Mouse (Mus musculus): ENCODE results near the gene Tmem108.

DNA sequence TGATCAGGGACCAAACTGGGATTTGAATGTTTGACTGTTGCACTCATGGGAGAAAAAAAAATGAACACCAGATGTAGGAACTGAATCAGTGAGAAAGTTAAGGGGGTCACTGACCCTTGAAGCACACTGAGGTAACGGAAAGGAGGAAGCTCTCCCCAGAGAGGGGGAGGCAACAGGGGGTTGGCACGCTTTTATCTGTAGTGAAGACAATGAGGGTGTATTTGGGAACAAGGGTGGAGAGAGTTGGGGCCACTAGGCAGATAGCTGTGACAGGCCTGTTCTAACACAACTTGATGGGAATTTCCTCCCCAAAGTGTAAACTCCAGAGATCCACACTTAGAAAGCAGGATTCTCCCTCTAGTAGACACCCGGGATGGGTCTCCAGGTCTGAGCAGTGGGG lies 71.2 kb downstream of the Tmem108 start:
- TF ChIP-seq POLR2A (IDR thresholded peaks at IDR 0.05; ENCODE audit: borderline replicate concordance, low read depth, low read length) = no peak
- no peak for TF ChIP-seq CTCF (IDR thresholded peaks at IDR 0.05; ENCODE audit: low read depth, low read length)

Data from bone marrow macrophage, adult 2 months (primary cell).